Mouse (Mus musculus) liver, adult 10 weeks (tissue): Measurements from ENCODE around the gene Gm49388. TPM values are rescaled to one million over a fixed set of nuclear protein-coding genes. Genes with fewer than 3 reads are reported as not detected.

ENCODE experiments used
- polyA plus RNA-seq: library from polyadenylated mRNA; stranded (reverse); fragments of 350-450 nt; fragmentation: Illumina TruSeq; extraction: RNeasy Lipid Tissue Mini Kit (QIAGEN cat#74804); gene quantifications from one replicate; pipeline ENCODE4 v1.2.3, GENCODE M21; 2014; ENCODE audit warnings: low read depth, low replicate concordance

Gene Gm49388
- polyA plus RNA-seq = not detected

GRCm38 (mm10) chr7:127785308-127785707, at the start of gene Gm49388:
Gene Gm49388, plus strand, starts transcription at chr7:127785608.

GRCm38 (mm10) chr7:127744366-127745045, 40.9 kb upstream of the Gm49388 start, which contains the start of gene Fbxl19:
Gene Fbxl19, plus strand, starts transcription at chr7:127744543.

GRCm38 (mm10) chr7:127769651-127770038, 15.8 kb upstream of the Gm49388 start, which contains the start of gene Orai3:
Gene Orai3, plus strand, starts transcription at chr7:127769815.

GRCm38 (mm10) chr7:127776426-127776825, 9.0 kb upstream of the Gm49388 start, which contains the start of gene Setd1a:
Gene Setd1a, plus strand, starts transcription at chr7:127776670.

GRCm38 (mm10) chr7:127800435-127801009, 15.1 kb downstream of the Gm49388 start, which contains the start of gene Hsd3b7:
Gene Hsd3b7, plus strand, starts transcription at chr7:127800604.

GRCm38 (mm10) chr7:127824176-127824871, 38.9 kb downstream of the Gm49388 start, which contains the start of the genes Stx4a and Stx1b:
Gene Stx4a, plus strand, starts transcription at chr7:127824294.
Gene Stx1b, minus strand, starts transcription at chr7:127824549.

Other genes with a start within 250 kb of the Gm49388 start
- not detected for gene Tmem265, start 224.2 kb upstream of the Gm49388 start, polyA plus RNA-seq
- 17.5 TPM for gene Phkg2, start 212.3 kb upstream of the Gm49388 start, polyA plus RNA-seq
- gene Ccdc189, start 197.0 kb upstream of the Gm49388 start, polyA plus RNA-seq = not detected
- 1.8 TPM for gene Rnf40, start 196.8 kb upstream of the Gm49388 start, polyA plus RNA-seq
- gene Zfp629, start 169.8 kb upstream of the Gm49388 start, polyA plus RNA-seq = 3.5 TPM
- gene Bcl7c, start 76.7 kb upstream of the Gm49388 start, polyA plus RNA-seq = 0.26 TPM
- 5.0 TPM for gene Ctf1, start 72.9 kb upstream of the Gm49388 start, polyA plus RNA-seq
- not detected for gene Ctf2, start 53.4 kb upstream of the Gm49388 start, polyA plus RNA-seq
- 0.21 TPM for gene Fbxl19, start 41.1 kb upstream of the Gm49388 start, polyA plus RNA-seq
- 4.0 TPM for gene Orai3, start 15.8 kb upstream of the Gm49388 start, polyA plus RNA-seq
- 1.6 TPM for gene Setd1a, start 8.9 kb upstream of the Gm49388 start, polyA plus RNA-seq
- 305 TPM for gene Hsd3b7, start 15.0 kb downstream of the Gm49388 start, polyA plus RNA-seq
- 12.3 TPM for gene Stx4a, start 38.7 kb downstream of the Gm49388 start, polyA plus RNA-seq
- gene Stx1b, start 38.9 kb downstream of the Gm49388 start, polyA plus RNA-seq = 3.2 TPM
- 1.8 TPM for gene Zfp646, start 90.6 kb downstream of the Gm49388 start, polyA plus RNA-seq
- gene Zfp668, start 91.2 kb downstream of the Gm49388 start, polyA plus RNA-seq = 0.21 TPM
- 0.24 TPM for gene Prss53, start 105.4 kb downstream of the Gm49388 start, polyA plus RNA-seq
- not detected for gene Gm21974, start 109.8 kb downstream of the Gm49388 start, polyA plus RNA-seq
- 252 TPM for gene Vkorc1, start 110.0 kb downstream of the Gm49388 start, polyA plus RNA-seq
- 1.1 TPM for gene Bckdk, start 118.5 kb downstream of the Gm49388 start, polyA plus RNA-seq
- gene Kat8, start 126.9 kb downstream of the Gm49388 start, polyA plus RNA-seq = 8.6 TPM
- gene Prss8, start 144.5 kb downstream of the Gm49388 start, polyA plus RNA-seq = not detected
- 0.37 TPM for gene Prss36, start 161.1 kb downstream of the Gm49388 start, polyA plus RNA-seq
- 200 TPM for gene Fus, start 181.8 kb downstream of the Gm49388 start, polyA plus RNA-seq
- gene Pycard, start 208.3 kb downstream of the Gm49388 start, polyA plus RNA-seq = 0.61 TPM
- not detected for gene Trim72, start 218.3 kb downstream of the Gm49388 start, polyA plus RNA-seq